Mouse (Mus musculus): Measurements from ENCODE around the gene Adap2. TPM values are rescaled to one million over a fixed set of nuclear protein-coding genes. Genes with fewer than 3 reads are reported as not detected.
"Not testable (repeated sequence)": the region's sequence is repeated elsewhere in the genome, so short reads cannot be mapped to it uniquely, and the experiment has no call there.

The Adap2 gene
- polyA plus RNA-seq, 1 experiment from 2014 or later: 4.3 TPM

GRCm38 (mm10) chr11:80148313-80148712, 5.6 kb upstream of the Adap2 start:
- ATAC-seq (replicated peaks): no peak
- Histone ChIP-seq H3K27ac (no peak overlapping the region), H3K4me3 (no peak overlapping the region), H3K9ac (no peak overlapping the region), H3K4me2 (no peak overlapping the region), H3K27me3 (replicated peaks) (peaks cover 13% of the 10 kb centered on the region), H3K36me3 (replicated peaks) (no peaks in the 10 kb centered on the region), H3K4me1 (no peaks in the 10 kb centered on the region), H3K9me3 (no peaks in the 10 kb centered on the region)
- WGBS: 72% methylated on average over 1 of the region's 1 CpGs

DNA sequence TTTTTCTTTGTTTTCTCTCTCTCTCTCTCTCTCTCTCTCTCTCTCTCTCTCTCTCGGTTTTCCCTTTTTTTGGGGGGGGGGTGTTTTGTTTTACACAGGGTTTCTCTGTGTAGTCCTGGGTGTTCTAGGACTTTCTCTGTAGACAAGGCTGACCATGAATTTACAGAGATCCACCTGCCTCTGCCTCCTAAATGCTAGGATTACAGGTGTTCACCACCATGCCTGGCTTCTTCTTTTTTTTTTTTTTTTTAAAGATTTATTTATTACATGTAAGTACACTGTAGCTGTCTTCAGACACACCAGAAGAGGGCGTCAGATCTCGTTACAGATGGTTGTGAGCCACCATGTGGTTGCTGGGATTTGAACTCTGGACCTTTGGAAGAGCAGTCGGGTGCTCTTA, 4.9 kb upstream of the Adap2 start:
- H3K4me1 ChIP-seq; H3K9me3 ChIP-seq; H3K4me2 ChIP-seq; H3K36me3 ChIP-seq (replicated peaks); H3K27ac ChIP-seq; ATAC-seq (replicated peaks); H3K9ac ChIP-seq; H3K4me3 ChIP-seq: not testable (repeated sequence)
- WGBS: 73% methylated on average over 2 of the region's 4 CpGs
- peaks cover 19% of the 10 kb centered on the region for H3K27me3 ChIP-seq (replicated peaks)

GRCm38 (mm10) chr11:80149412-80150023, 4.4 kb upstream of the Adap2 start:
- peaks cover 8% of the 10 kb centered on the region; the same call in 1 of the 2 replicates for H3K4me1 ChIP-seq
- H3K27me3 ChIP-seq (replicated peaks): peaks cover 24% of the 10 kb centered on the region
- no peaks in the 10 kb centered on the region for H3K9me3 ChIP-seq
- ATAC-seq (replicated peaks): no peak
- H3K9ac ChIP-seq: no peak overlapping the region
- no peak overlapping the region for H3K4me3 ChIP-seq
- no peaks in the 10 kb centered on the region for H3K36me3 ChIP-seq (replicated peaks)
- 89% methylated on average over 8 of the region's 8 CpGs for WGBS
- no peak overlapping the region for H3K27ac ChIP-seq
- no peak overlapping the region for H3K4me2 ChIP-seq

DNA sequence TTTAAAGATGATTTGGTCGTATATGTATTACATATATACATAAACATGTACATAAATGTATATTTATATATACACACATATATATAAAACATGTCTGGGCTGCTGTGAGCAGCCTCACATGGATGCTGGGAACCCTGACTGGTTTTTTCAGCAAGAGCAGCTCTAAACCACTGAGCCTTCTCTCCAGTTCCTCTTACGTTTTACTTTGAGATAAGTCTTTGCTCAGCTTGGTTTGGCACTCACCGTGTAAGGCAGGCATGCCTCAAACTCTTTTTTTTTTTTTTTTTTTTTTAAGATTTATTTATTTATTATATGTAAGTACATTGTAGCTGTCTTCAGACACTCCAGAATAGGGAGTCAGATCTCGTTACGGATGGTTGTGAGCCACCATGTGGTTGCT, 3.3 kb upstream of the Adap2 start:
- 86% methylated on average over 5 of the region's 5 CpGs for WGBS
- no peak overlapping the region for H3K4me3 ChIP-seq
- no peak overlapping the region for H3K9ac ChIP-seq
- H3K27me3 ChIP-seq (replicated peaks): peaks cover 34% of the 10 kb centered on the region
- no peak overlapping the region for H3K27ac ChIP-seq
- no peaks in the 10 kb centered on the region for H3K9me3 ChIP-seq
- H3K36me3 ChIP-seq (replicated peaks): no peaks in the 10 kb centered on the region
- ATAC-seq (replicated peaks): no peak
- H3K4me2 ChIP-seq: no peak overlapping the region
- H3K4me1 ChIP-seq: peaks cover 8% of the 10 kb centered on the region; the same call in 1 of the 2 replicates

GRCm38 (mm10) chr11:80151541-80151940, 2.4 kb upstream of the Adap2 start:
- Histone ChIP-seq H3K36me3 (replicated peaks) (no peaks in the 10 kb centered on the region), H3K4me2 (no peak overlapping the region), H3K27me3 (replicated peaks) (peaks cover 43% of the 10 kb centered on the region), H3K9me3 (no peaks in the 10 kb centered on the region), H3K4me3 (no peak overlapping the region), H3K27ac (no peak overlapping the region), H3K9ac (no peak overlapping the region), H3K4me1 (peaks cover 8% of the 10 kb centered on the region; the same call in 1 of the 2 replicates)
- WGBS: 70% methylated on average over 2 of the region's 2 CpGs
- no peak for ATAC-seq (replicated peaks)

GRCm38 (mm10) chr11:80152376-80152775, 1.5 kb upstream of the Adap2 start:
- H3K27ac ChIP-seq: no peak overlapping the region
- no peak overlapping the region for H3K4me2 ChIP-seq
- H3K9ac ChIP-seq: no peak overlapping the region
- no peaks in the 10 kb centered on the region for H3K9me3 ChIP-seq
- H3K4me1 ChIP-seq: peaks cover 8% of the 10 kb centered on the region; the same call in 1 of the 2 replicates
- no peak overlapping the region for H3K4me3 ChIP-seq
- ATAC-seq (replicated peaks): no peak
- 82% methylated on average over 8 of the region's 8 CpGs for WGBS
- H3K27me3 ChIP-seq (replicated peaks): peaks cover 44% of the 10 kb centered on the region
- H3K36me3 ChIP-seq (replicated peaks): no peaks in the 10 kb centered on the region

DNA sequence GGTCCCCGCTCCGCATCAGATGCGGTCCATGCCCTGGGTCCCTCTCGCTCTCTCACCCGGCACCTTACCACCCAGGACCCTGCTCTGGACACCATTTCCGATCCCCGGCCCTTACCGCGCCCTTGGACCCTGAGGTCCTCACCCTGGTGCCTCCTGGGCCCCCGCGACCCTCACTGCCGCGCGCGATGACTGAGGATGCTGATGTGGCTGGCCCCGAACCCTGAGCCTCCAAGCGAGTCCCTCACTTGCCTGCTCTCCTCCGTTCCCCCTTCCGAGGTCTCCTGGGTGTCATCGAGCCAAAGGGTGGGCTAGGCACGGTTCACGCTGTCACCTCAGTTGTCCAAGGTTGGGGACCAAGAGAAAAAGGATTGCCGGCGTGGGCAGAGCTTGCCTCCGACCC, 596 bp downstream of the Adap2 start:
- Histone ChIP-seq H3K9ac (peak overlapping the region; percentile 29; the same call in 1 of the 2 replicates), H3K27ac (no peak overlapping the region), H3K9me3 (no peaks in the 10 kb centered on the region), H3K4me3 (peak overlapping the region; percentile 39), H3K36me3 (replicated peaks) (no peaks in the 10 kb centered on the region), H3K4me2 (peak overlapping the region; percentile 56), H3K4me1 (peaks cover 8% of the 10 kb centered on the region; the same call in 1 of the 2 replicates), H3K27me3 (replicated peaks) (peaks cover 44% of the 10 kb centered on the region)
- WGBS: 28% methylated on average over 25 of the region's 25 CpGs
- ATAC-seq (replicated peaks): no peak

DNA sequence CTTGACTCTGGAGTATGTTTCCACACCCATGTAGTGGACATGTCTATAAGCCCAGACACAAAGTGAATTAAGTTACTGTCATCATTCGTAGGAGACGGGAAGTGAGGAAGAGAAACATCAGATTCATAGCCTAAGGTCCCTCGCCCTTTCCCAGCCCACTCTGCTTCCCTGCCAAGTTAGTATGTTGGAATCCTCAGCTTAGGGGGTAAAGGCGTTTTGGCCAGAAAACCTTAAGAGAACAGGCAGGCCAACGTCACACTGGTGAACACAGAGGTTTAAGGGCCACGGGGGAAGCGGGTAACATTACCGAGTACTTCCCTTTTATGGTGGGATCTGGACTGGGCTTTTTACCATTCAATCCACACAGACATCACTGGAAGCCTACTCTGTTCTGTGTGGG, 1.6 kb downstream of the Adap2 start:
- Histone ChIP-seq H3K27ac (no peak overlapping the region), H3K9ac (no peak overlapping the region), H3K4me1 (peaks cover 8% of the 10 kb centered on the region; the same call in 1 of the 2 replicates), H3K36me3 (replicated peaks) (no peaks in the 10 kb centered on the region), H3K4me3 (no peak overlapping the region), H3K9me3 (no peaks in the 10 kb centered on the region), H3K4me2 (no peak overlapping the region), H3K27me3 (replicated peaks) (peaks cover 44% of the 10 kb centered on the region)
- 85% methylated on average over 8 of the region's 8 CpGs for WGBS
- no peak for ATAC-seq (replicated peaks)

DNA sequence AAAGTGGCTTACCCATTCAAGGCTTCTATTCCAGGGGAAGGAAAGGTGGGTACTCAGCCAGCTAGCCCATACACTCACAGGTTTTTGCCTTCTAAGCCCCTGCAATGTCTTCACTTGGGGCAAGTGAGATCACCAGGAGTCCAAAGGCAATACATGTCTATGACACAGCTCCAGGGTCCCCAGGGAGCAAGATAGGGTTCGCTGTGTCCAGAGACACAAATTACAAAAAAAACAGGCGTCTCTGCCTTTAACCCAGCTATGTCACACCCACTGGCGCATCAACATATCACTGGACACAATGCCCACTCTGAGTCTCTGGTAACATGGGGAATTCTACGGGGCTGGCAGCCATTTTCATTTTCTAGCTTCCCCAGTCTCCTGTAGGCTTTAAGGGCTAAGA, 2.1 kb downstream of the Adap2 start:
- H3K4me2 ChIP-seq: no peak overlapping the region
- no peak overlapping the region for H3K27ac ChIP-seq
- peaks cover 8% of the 10 kb centered on the region; the same call in 1 of the 2 replicates for H3K4me1 ChIP-seq
- H3K9me3 ChIP-seq: no peaks in the 10 kb centered on the region
- peaks cover 44% of the 10 kb centered on the region for H3K27me3 ChIP-seq (replicated peaks)
- no peak for ATAC-seq (replicated peaks)
- H3K9ac ChIP-seq: no peak overlapping the region
- no peaks in the 10 kb centered on the region for H3K36me3 ChIP-seq (replicated peaks)
- WGBS: 76% methylated on average over 4 of the region's 4 CpGs
- no peak overlapping the region for H3K4me3 ChIP-seq

GRCm38 (mm10) chr11:80156841-80157240, 2.9 kb downstream of the Adap2 start:
- 82% methylated on average over 4 of the region's 4 CpGs for WGBS
- no peak overlapping the region for H3K4me2 ChIP-seq
- no peak overlapping the region for H3K27ac ChIP-seq
- no peak overlapping the region for H3K9ac ChIP-seq
- H3K36me3 ChIP-seq (replicated peaks): no peaks in the 10 kb centered on the region
- H3K4me3 ChIP-seq: no peak overlapping the region
- H3K9me3 ChIP-seq: no peaks in the 10 kb centered on the region
- H3K4me1 ChIP-seq: peaks cover 8% of the 10 kb centered on the region; the same call in 1 of the 2 replicates
- H3K27me3 ChIP-seq (replicated peaks): peaks cover 44% of the 10 kb centered on the region
- ATAC-seq (replicated peaks): no peak

GRCm38 (mm10) chr11:80159018-80159417, 5.1 kb downstream of the Adap2 start:
- 82% methylated on average over 7 of the region's 7 CpGs for WGBS

DNA sequence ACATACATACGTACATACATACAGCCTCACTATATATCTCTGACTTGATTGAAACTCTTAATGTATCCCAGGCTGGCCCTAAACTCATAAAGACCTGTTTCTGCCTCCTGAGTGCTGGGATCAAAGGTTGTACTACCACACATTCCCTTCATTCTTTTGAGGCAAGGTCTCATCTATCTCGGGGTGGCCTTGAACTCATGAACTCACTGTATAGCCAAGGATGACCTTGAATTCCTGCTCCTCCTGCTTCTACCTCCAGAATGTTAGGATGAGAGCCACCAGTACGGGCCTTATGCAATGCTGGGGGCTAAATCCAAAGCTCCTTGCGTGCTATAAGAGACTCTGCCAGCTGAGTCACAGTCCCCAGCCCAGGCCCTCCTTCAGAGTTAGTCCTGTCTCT, 7.1 kb downstream of the Adap2 start:
- ATAC-seq (replicated peaks): no peak
- WGBS: 85% methylated on average over 4 of the region's 4 CpGs
- H3K4me2 ChIP-seq: no peak overlapping the region

More at GRCm38 (mm10) chr11:80159018-80159417, 5.1 kb downstream of the Adap2 start:
- H3K36me3 ChIP-seq (replicated peaks): no peaks in the 10 kb centered on the region
- no peak overlapping the region for H3K27ac ChIP-seq
- H3K27me3 ChIP-seq (replicated peaks): peaks cover 24% of the 10 kb centered on the region
- ATAC-seq (replicated peaks): no peak
- peaks cover 5% of the 10 kb centered on the region; the same call in 1 of the 2 replicates for H3K4me1 ChIP-seq
- no peak overlapping the region for H3K4me3 ChIP-seq
- H3K9ac ChIP-seq: no peak overlapping the region
- H3K4me2 ChIP-seq: no peak overlapping the region
- no peaks in the 10 kb centered on the region for H3K9me3 ChIP-seq

More for the DNA sequence above, 7.1 kb downstream of the Adap2 start:
- Histone ChIP-seq H3K4me1 (no peaks in the 10 kb centered on the region), H3K27me3 (replicated peaks) (peaks cover 6% of the 10 kb centered on the region; the same call in 1 of the 2 replicates), H3K36me3 (replicated peaks) (no peaks in the 10 kb centered on the region), H3K9me3 (no peaks in the 10 kb centered on the region), H3K4me3 (no peak overlapping the region), H3K9ac (no peak overlapping the region), H3K27ac (no peak overlapping the region)

Data from midbrain, embryonic 15.5 days (tissue).